Comparison of ENCODE assay signal across 8 mouse cellular contexts in the genomic region with DNA sequence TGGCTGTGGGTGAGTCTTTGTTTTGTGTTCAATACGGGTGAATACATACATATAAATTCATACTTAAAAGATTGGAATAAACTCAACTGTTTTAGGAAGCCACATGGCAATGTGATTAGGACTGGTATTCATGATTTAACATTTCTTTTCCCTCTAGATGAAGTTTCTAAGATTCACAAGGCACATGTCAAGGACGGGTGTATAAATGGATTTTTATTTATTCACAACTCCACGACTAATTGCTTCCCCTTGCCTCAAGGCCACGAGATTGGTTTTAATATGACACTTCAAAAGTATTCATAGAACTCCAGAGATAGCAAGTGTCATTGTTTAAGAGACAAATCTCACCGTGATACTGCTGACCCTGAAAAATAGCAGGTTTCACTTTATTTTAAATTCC. TPM values are rescaled to one million over a fixed set of nuclear protein-coding genes. Genes with fewer than 3 reads are reported as not detected.
DNase-seq lines count a peak whose midpoint lies in the region; ATAC-seq lines count a peak whose summit lies in the region.

Gene Kctd15 (minus strand): TSS at position 101 of the 400 bp plus-strand sequence.

- no peaks in the 10 kb centered on the region for H3K9me3 ChIP-seq in kidney, embryonic 14.5 days (ENCODE audit: control insufficient read depth, low read length)
- H3K9me3 ChIP-seq in embryonic facial prominence, embryonic 10.5 days: no peaks in the 10 kb centered on the region
- no peaks in the 10 kb centered on the region for H3K9me3 ChIP-seq in hindbrain, embryonic 11.5 days (ENCODE audit: control insufficient read depth, low read length)
- H3K9me3 ChIP-seq in liver, embryonic 13.5 days (replicated peaks): no peaks in the 10 kb centered on the region

- H3K4me2 ChIP-seq in kidney, embryonic 14.5 days (replicated peaks; ENCODE audit: low read depth, low read length): peak within 1 kb of the TSS; percentile 77
- H3K4me2 ChIP-seq in hindbrain, embryonic 11.5 days (replicated peaks; ENCODE audit: low read depth, low read length): peak within 1 kb of the TSS; percentile 74
- peak within 1 kb of the TSS; percentile 63 for H3K4me2 ChIP-seq in liver, embryonic 13.5 days

- H3K27ac ChIP-seq in kidney, embryonic 14.5 days (ENCODE audit: low read depth, low read length): peak within 1 kb of the TSS; percentile 98
- H3K27ac ChIP-seq in embryonic facial prominence, embryonic 10.5 days (replicated peaks): peak within 1 kb of the TSS; percentile 100
- H3K27ac ChIP-seq in hindbrain, embryonic 11.5 days (ENCODE audit: low read depth, low read length): peak within 1 kb of the TSS; percentile 99
- no peak within 1 kb of the TSS for H3K27ac ChIP-seq in liver, embryonic 13.5 days

- ATAC-seq in kidney, embryonic 14.5 days (ENCODE audit: low FRiP score, low TSS enrichment): no peak
- no peak for ATAC-seq in hindbrain, embryonic 11.5 days (ENCODE audit: low FRiP score)
- ATAC-seq in liver, embryonic 13.5 days (ENCODE audit: low read depth): no peak
- no peak for ATAC-seq in inflammation-experienced regulatory T-cells, adult 6 months

- H3K36me3 ChIP-seq in kidney, embryonic 14.5 days (ENCODE audit: control insufficient read depth, insufficient read depth, low read length): no peaks in the 10 kb centered on the region
- H3K36me3 ChIP-seq in embryonic facial prominence, embryonic 10.5 days (replicated peaks): peaks cover under 1% of the 10 kb centered on the region; the same call in 1 of the 2 replicates
- H3K36me3 ChIP-seq in hindbrain, embryonic 11.5 days (ENCODE audit: control insufficient read depth, insufficient read depth, low read length): no peaks in the 10 kb centered on the region
- no peaks in the 10 kb centered on the region for H3K36me3 ChIP-seq in liver, embryonic 13.5 days

- H3K4me3 ChIP-seq in kidney, embryonic 14.5 days (ENCODE audit: low read length): peak within 1 kb of the TSS; percentile 88
- H3K4me3 ChIP-seq in embryonic facial prominence, embryonic 10.5 days: peak within 1 kb of the TSS; percentile 92
- peak within 1 kb of the TSS; percentile 91 for H3K4me3 ChIP-seq in hindbrain, embryonic 11.5 days (ENCODE audit: low read depth, low read length)
- peak within 1 kb of the TSS; percentile 56 for H3K4me3 ChIP-seq in liver, embryonic 13.5 days (replicated peaks)

- DNase-seq in kidney, adult 9 months: no peak
- no peak for DNase-seq in embryonic facial prominence, embryonic 10.5 days (ENCODE audit: low spot score)
- no peak for DNase-seq in hindbrain, embryonic 11.5 days (ENCODE audit: low spot score)
- DNase-seq in liver, embryonic 13.5 days: no peak
- no peak for DNase-seq in right cerebral cortex, postnatal 25 days
- DNase-seq in thymus, postnatal 25 days: no peak

- H3K27me3 ChIP-seq in kidney, embryonic 14.5 days (ENCODE audit: control insufficient read depth, insufficient read depth, low read length): no peaks in the 10 kb centered on the region
- no peaks in the 10 kb centered on the region for H3K27me3 ChIP-seq in embryonic facial prominence, embryonic 10.5 days (replicated peaks; ENCODE audit: low read depth, poor library complexity, severe bottlenecking)
- no peaks in the 10 kb centered on the region; the same call in 1 of the 2 replicates for H3K27me3 ChIP-seq in hindbrain, embryonic 11.5 days (ENCODE audit: control insufficient read depth, insufficient read depth, low read length)
- peaks cover 56% of the 10 kb centered on the region for H3K27me3 ChIP-seq in liver, embryonic 13.5 days

- H3K4me1 ChIP-seq in kidney, embryonic 14.5 days (ENCODE audit: control insufficient read depth, insufficient read depth, low read length): 0 out of 2 replicates have a peak, but pooled peaks cover 3% of the 10 kb centered on the region
- peaks cover 33% of the 10 kb centered on the region for H3K4me1 ChIP-seq in embryonic facial prominence, embryonic 10.5 days
- H3K4me1 ChIP-seq in hindbrain, embryonic 11.5 days (replicated peaks; ENCODE audit: control insufficient read depth, insufficient read depth, low read length): peaks cover 4% of the 10 kb centered on the region; the same call in 1 of the 2 replicates
- H3K4me1 ChIP-seq in liver, embryonic 13.5 days (replicated peaks): no peaks in the 10 kb centered on the region; the same call in 1 of the 2 replicates

- H3K9ac ChIP-seq in kidney, embryonic 14.5 days (ENCODE audit: low read depth, low read length): 0 out of 2 replicates have a peak within 1 kb of the TSS, but pooled peaks have one; percentile 98
- H3K9ac ChIP-seq in hindbrain, embryonic 11.5 days (ENCODE audit: low read depth, low read length): peak within 1 kb of the TSS; percentile 97; the same call in 1 of the 2 replicates
- no peak within 1 kb of the TSS for H3K9ac ChIP-seq in liver, embryonic 13.5 days

- WGBS in kidney, embryonic 14.5 days: 74% methylated on average over 5 of the region's 5 CpGs
- 76% methylated on average over 5 of the region's 5 CpGs for WGBS in embryonic facial prominence, embryonic 10.5 days
- 68% methylated on average over 5 of the region's 5 CpGs for WGBS in hindbrain, embryonic 11.5 days
- WGBS in liver, embryonic 13.5 days (ENCODE audit: insufficient replicate concordance): 55% methylated on average over 5 of the region's 5 CpGs

RNA-seq across cellular contexts. Expression of gene Kctd15, which starts in this region (rescaled TPM):
- polyA plus RNA-seq in kidney, embryonic 14.5 days (2014; fragmentation: Nextera tagmentation; extraction: Ambion mirVana): 15.7 and 28.7 TPM in 2 replicates
- polyA plus RNA-seq in embryonic facial prominence, embryonic 10.5 days (2016; fragmentation: Nextera tagmentation; extraction: Ambion mirVana): 61.1 and 63.8 TPM in 2 replicates
- 12.2 and 17.0 TPM in 2 replicates for polyA plus RNA-seq in hindbrain, embryonic 11.5 days (2014; fragmentation: Nextera tagmentation; extraction: Ambion mirVana)
- 0.96 and 1.1 TPM in 2 replicates for polyA plus RNA-seq in liver, embryonic 13.5 days (2015; fragmentation: Nextera tagmentation; extraction: Ambion mirVana)
- polyA plus RNA-seq in inflammation-experienced regulatory T-cells, adult 6 months (2017; shearing (Covaris generic)): not detected
